Mouse (Mus musculus) embryonic facial prominence, embryonic 11.5 days (tissue): ENCODE measurements at regions not wholly inside any gene's neighbourhood (a gene's known extent, or its start where the extent isn't known, plus 50 kb on each side); places are given as distances from the start of the nearest gene placed in this dataset.
"Not testable (repeated sequence)": the region's sequence is repeated elsewhere in the genome, so short reads cannot be mapped to it uniquely, and the experiment has no call there.

Experiments
- ATAC-seq: fragments of 200-750 bp; cut with Nextera tagmentation; replicated peaks from 2 replicates; pipeline ENCODE4 v1.8.0; 2017; ENCODE audit warnings: low read depth; ENCODE audit not compliant: insufficient number of reproducible peaks, low FRiP score, low TSS enrichment
- DNase-seq: peaks from one replicate; pipeline ENCODE4 v3.0.0-alpha.2; 2015; ENCODE audit warnings: low spot score
- H3K27ac ChIP-seq: fragments of 300-500 bp; sonication (generic); replicated peaks from 2 replicates; pipeline ENCODE4 v1.5.1; 2014; ENCODE audit warnings: mild to moderate bottlenecking, low read depth, low read length, control low read depth
- H3K27me3 ChIP-seq: fragments of 300-500 bp; sonication (generic); 2 replicates; pipeline ENCODE4 v1.6.1; 2014; ENCODE audit warnings: mild to moderate bottlenecking, low read length, moderate library complexity, mixed read lengths; ENCODE audit not compliant: control insufficient read depth, insufficient read depth
- H3K36me3 ChIP-seq: fragments of 300-500 bp; sonication (generic); replicated peaks from 2 replicates; pipeline ENCODE4 v1.6.1; 2014; ENCODE audit warnings: low read depth, mild to moderate bottlenecking, low read length, moderate library complexity, mixed read lengths; ENCODE audit not compliant: control insufficient read depth, insufficient read depth
- H3K4me1 ChIP-seq: fragments of 300-500 bp; sonication (generic); 2 replicates; pipeline ENCODE4 v1.6.1; 2014; ENCODE audit warnings: low read length, mixed read lengths; ENCODE audit not compliant: control insufficient read depth, insufficient read depth
- H3K4me2 ChIP-seq: fragments of 300-500 bp; sonication (generic); 2 replicates; pipeline ENCODE4 v1.6.1; 2014; ENCODE audit warnings: low read depth, mild to moderate bottlenecking, control low read depth, low read length, moderate library complexity
- H3K4me3 ChIP-seq: fragments of 300-500 bp; sonication (generic); 2 replicates; pipeline ENCODE4 v1.5.1; 2014; ENCODE audit warnings: low read depth, low read length, control low read depth
- H3K9ac ChIP-seq: fragments of 300-500 bp; sonication (generic); replicated peaks from 2 replicates; pipeline ENCODE4 v1.6.1; 2014; ENCODE audit warnings: mild to moderate bottlenecking, control low read depth, low read length
- H3K9me3 ChIP-seq: fragments of 300-500 bp; sonication (generic); replicated peaks from 2 replicates; pipeline ENCODE4 v1.6.1; 2016; ENCODE audit warnings: mild to moderate bottlenecking, low read length, inconsistent platforms, mixed read lengths; ENCODE audit not compliant: control insufficient read depth
- WGBS: fragments of 180-500 bp; shearing (Covaris S2); extraction: QIAGEN DNeasy Blood & Tissue Kit; methylation state at CpG from one replicate; pipeline ENCODE4 v1.1.7; 2014; 5-methylcytosine and 5-hydroxymethylcytosine counted together

GRCm38 (mm10) chr14:46575889-46576288 is 184.5 kb upstream of the Cdkn3 start:
- Histone ChIP-seq H3K9ac (no peak overlapping the region), H3K27ac (no peak overlapping the region), H3K4me1 (no peaks in the 10 kb centered on the region), H3K27me3 (no peaks in the 10 kb centered on the region), H3K36me3 (no peaks in the 10 kb centered on the region), H3K4me2 (no peak overlapping the region), H3K9me3 (no peaks in the 10 kb centered on the region), H3K4me3 (no peak overlapping the region)
- DNase-seq: no peak
- WGBS: 37% methylated on average over 4 of the region's 4 CpGs
- ATAC-seq: no peak

GRCm38 (mm10) chr14:46575414-46575813 is 184.9 kb upstream of the Cdkn3 start:
- WGBS: 30% methylated on average over 3 of the region's 3 CpGs
- ATAC-seq (peak; percentile 44; the same call in 1 of the 2 replicates), DNase-seq (peak; percentile 63)
- H3K9ac ChIP-seq: no peak overlapping the region
- H3K36me3 ChIP-seq: no peaks in the 10 kb centered on the region
- no peak overlapping the region for H3K27ac ChIP-seq
- no peak overlapping the region for H3K4me2 ChIP-seq
- H3K4me3 ChIP-seq: no peak overlapping the region
- no peaks in the 10 kb centered on the region for H3K9me3 ChIP-seq
- H3K4me1 ChIP-seq: no peaks in the 10 kb centered on the region
- no peaks in the 10 kb centered on the region for H3K27me3 ChIP-seq

GRCm38 (mm10) chr14:46573401-46573800 is 182.9 kb upstream of the Bmp4 start:
- WGBS: 69% methylated on average over 6 of the region's 6 CpGs
- Histone ChIP-seq H3K9me3 (no peaks in the 10 kb centered on the region), H3K4me2 (no peak overlapping the region), H3K27ac (no peak overlapping the region), H3K36me3 (no peaks in the 10 kb centered on the region), H3K27me3 (no peaks in the 10 kb centered on the region), H3K9ac (no peak overlapping the region), H3K4me1 (no peaks in the 10 kb centered on the region), H3K4me3 (no peak overlapping the region)
- no peak for ATAC-seq
- no peak for DNase-seq

GRCm38 (mm10) chr14:46572972-46573371 is 182.5 kb upstream of the Bmp4 start:
- not testable (repeated sequence) for H3K4me3 ChIP-seq, DNase-seq, H3K9ac ChIP-seq, ATAC-seq, H3K4me2 ChIP-seq, H3K36me3 ChIP-seq, H3K9me3 ChIP-seq, H3K27me3 ChIP-seq, H3K4me1 ChIP-seq, H3K27ac ChIP-seq
- 83% methylated on average over 2 of the region's 2 CpGs for WGBS

GRCm38 (mm10) chr14:46571841-46572240 is 181.4 kb upstream of the Bmp4 start:
- 83% methylated on average over 1 of the region's 1 CpGs for WGBS
- Histone ChIP-seq H3K9ac (no peak overlapping the region), H3K4me3 (no peak overlapping the region), H3K36me3 (no peaks in the 10 kb centered on the region), H3K27ac (no peak overlapping the region), H3K4me1 (0 out of 2 replicates have a peak, but pooled peaks cover 2% of the 10 kb centered on the region), H3K4me2 (no peak overlapping the region), H3K9me3 (no peaks in the 10 kb centered on the region), H3K27me3 (no peaks in the 10 kb centered on the region)
- DNase-seq: no peak
- no peak for ATAC-seq

GRCm38 (mm10) chr14:46569273-46569672 is 178.8 kb upstream of the Bmp4 start:
- 54% methylated on average over 8 of the region's 8 CpGs for WGBS
- no peaks in the 10 kb centered on the region for H3K36me3 ChIP-seq

GRCm38 (mm10) chr14:46567411-46567780 is 176.9 kb upstream of the Bmp4 start:
- H3K27ac ChIP-seq: no peak overlapping the region
- WGBS: 38% methylated on average over 3 of the region's 3 CpGs
- no peak overlapping the region for H3K4me2 ChIP-seq
- H3K9ac ChIP-seq: no peak overlapping the region
- ATAC-seq (no peak), DNase-seq (no peak)
- H3K36me3 ChIP-seq: no peaks in the 10 kb centered on the region
- no peaks in the 10 kb centered on the region for H3K9me3 ChIP-seq
- H3K4me1 ChIP-seq: 0 out of 2 replicates have a peak, but pooled peaks cover 2% of the 10 kb centered on the region
- no peak overlapping the region for H3K4me3 ChIP-seq
- H3K27me3 ChIP-seq: no peaks in the 10 kb centered on the region

More at GRCm38 (mm10) chr14:46569273-46569672, 178.8 kb upstream of the Bmp4 start:
- Histone ChIP-seq H3K27me3 (no peaks in the 10 kb centered on the region), H3K4me3 (no peak overlapping the region), H3K4me2 (no peak overlapping the region), H3K9ac (no peak overlapping the region), H3K27ac (no peak overlapping the region), H3K9me3 (no peaks in the 10 kb centered on the region), H3K4me1 (0 out of 2 replicates have a peak, but pooled peaks cover 2% of the 10 kb centered on the region)
- ATAC-seq (no peak), DNase-seq (no peak)

GRCm38 (mm10) chr14:46566681-46567410 is 176.4 kb upstream of the Bmp4 start:
- Histone ChIP-seq H3K27ac (no peak overlapping the region), H3K36me3 (no peaks in the 10 kb centered on the region), H3K27me3 (no peaks in the 10 kb centered on the region), H3K9ac (no peak overlapping the region), H3K4me1 (0 out of 2 replicates have a peak, but pooled peaks cover 2% of the 10 kb centered on the region), H3K4me3 (no peak overlapping the region), H3K4me2 (no peak overlapping the region), H3K9me3 (no peaks in the 10 kb centered on the region)
- 47% methylated on average over 9 of the region's 9 CpGs for WGBS
- ATAC-seq (no peak), DNase-seq (no peak)
